Mouse (Mus musculus) gastrocnemius, postnatal 14 days (tissue): ENCODE data around the gene Gspt1. TPM values are rescaled to one million over a fixed set of nuclear protein-coding genes. Genes with fewer than 3 reads are reported as not detected.
A peak's percentile ranks its signal among the peaks of the same experiment; 100 is the strongest.

Experiments
- DNase-seq: peaks from one replicate; pipeline ENCODE4 v3.0.0; 2021; ENCODE audit warnings: mixed read lengths
- intact Hi-C: fragments of 180-260 bp; cut with DNase I; formaldehyde crosslinking; loops from one replicate; pipeline ENCODE4 v1.15.1; 2025; ENCODE audit warnings: low total_unique reads
- total RNA-seq, 2 experiments: library from RNA; stranded (reverse); gene quantifications; 2 replicates each; pipeline ENCODE4 v1.2.3; 2021

Gene Gspt1
- total RNA-seq, 2 experiments from 2014 or later, result 62.9 to 67.7 TPM

GRCm38 (mm10) chr16:11242401-11242800 lies 11.7 kb downstream of the Gspt1 start:
- intact Hi-C loops, result no loop called here
- DNase-seq, result no peak

- no peak for DNase-seq
- intact Hi-C loops, result no loop called here
Observed at GRCm38 (mm10) chr16:11217801-11218200, 36.3 kb downstream of the Gspt1 start.

DNA sequence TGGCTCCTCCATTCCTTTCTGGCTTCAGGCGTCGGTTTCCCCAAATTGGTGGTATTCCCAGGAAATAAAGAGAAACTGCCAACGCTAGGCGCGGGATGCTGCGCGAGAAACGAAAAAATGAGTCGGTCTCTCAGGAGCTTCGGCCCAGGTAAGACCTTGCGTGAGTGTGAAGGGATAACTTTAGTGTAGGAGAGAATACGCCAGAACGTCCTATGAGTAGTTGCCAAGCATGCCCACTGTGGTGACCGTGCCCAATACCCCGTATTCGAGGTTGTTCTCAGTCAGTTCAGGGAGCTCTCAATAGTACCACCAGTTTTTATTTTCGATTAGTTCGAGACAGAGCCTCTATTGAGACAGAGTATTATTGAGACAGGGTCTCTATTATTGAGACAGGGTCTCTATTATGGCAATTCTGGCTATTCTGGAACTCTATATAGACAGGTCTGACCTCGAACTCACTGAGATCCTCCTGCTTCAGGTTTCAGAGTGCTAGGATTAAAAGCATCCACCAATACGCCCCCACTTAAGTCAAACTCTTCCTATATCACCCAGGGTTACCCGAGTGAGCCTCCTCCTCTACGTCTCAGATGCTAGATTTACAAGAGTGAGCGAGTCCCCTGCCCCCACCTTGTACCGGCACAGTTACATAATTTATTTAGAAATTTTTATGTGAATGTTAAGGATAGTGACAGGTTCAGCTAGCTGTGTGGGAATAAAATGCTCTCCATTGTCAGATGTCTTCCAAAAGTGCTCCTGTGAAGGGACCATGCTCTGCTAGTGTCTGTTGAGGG lies 50.3 kb downstream of the Gspt1 start:
- DNase-seq, result no peak
- intact Hi-C loops, result no loop called here

DNA sequence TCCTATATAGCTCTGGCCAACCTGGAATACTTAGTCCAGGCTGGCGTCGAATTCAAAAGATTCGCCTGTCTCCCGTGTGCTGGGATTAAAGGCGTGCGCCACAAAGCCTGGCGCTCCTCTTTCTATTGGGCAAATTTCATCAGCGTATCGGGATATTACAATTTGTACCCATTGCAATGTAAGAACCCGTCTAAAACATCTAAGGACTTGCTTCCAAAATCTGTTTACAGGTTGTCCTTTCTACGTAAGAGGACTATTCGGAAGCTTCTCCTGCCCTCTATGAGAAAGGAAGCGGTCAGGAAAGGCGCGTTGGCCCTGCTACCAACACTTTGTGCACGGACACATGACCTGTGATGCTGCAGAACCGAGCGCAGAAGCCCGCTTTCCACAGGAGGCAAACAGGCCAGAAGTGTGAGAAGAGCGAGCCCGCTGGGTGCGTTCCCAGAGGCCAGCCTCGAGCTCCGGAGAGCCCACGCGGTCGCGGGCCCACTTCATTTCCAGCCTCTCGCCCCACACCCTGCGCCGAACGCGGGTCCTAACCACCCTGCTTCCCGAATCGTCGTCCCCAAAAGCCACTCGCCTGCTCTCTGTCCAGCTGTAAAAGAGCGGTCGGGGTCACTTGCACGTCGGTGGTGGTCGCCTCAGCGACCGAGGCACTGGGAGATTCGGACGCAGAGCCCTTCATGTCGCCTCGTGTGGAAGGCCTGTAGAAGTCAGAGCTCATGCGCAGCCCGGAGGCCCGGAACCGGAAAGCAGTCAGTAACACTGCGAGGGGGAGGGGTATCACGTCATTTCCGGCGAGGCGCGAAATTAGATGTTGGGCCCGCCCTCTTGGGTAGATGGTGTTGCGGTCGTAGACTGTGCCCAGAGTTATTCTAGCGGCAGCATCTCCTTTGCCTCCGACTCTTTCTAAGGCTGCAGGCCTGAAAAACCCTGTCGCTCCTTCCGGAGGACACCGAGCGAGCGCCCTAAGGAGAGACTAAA lies 51.3 kb downstream of the Gspt1 start, which contains the start of gene Rsl1d1:
Rsl1d1 (minus strand) TSS at position 761 of the 984 bp plus-strand sequence.
- peak; percentile 90 for DNase-seq
- intact Hi-C loops, result no loop called here

GRCm38 (mm10) chr16:11201740-11202394 lies 52.3 kb downstream of the Gspt1 start:
- DNase-seq, result no peak
- intact Hi-C loops, result no loop called here

DNA sequence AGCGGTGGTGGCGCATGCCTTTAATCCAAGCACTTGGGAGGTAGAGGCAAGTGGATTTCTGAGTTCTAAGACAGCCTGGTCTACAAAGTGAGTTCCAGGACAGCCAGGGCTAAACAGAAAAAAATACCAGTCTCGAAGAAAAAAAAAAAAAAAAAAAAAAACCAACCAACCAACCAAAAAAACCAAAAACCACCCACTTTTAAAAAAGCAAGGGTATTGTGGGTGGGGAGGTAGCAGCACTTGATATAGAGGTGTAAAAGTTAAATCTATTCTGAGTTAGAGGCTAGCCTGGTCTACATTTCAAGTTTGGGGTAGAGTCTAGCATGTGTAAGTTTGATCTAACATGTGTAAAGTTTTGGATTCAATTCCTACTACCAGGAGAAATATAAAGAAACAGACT lies 53.9 kb downstream of the Gspt1 start:
- intact Hi-C loops, result no loop called here
- DNase-seq, result no peak

- intact Hi-C loops, result no loop called here
Observed at GRCm38 (mm10) chr16:11198467-11198866, 55.7 kb downstream of the Gspt1 start.

GRCm38 (mm10) chr16:11197052-11197451 lies 57.1 kb downstream of the Gspt1 start:
- intact Hi-C loops, result no loop called here
- no peak for DNase-seq

More at GRCm38 (mm10) chr16:11198467-11198866, 55.7 kb downstream of the Gspt1 start:
- no peak for DNase-seq

- intact Hi-C loops, result no loop called here
- DNase-seq, result no peak
Observed at GRCm38 (mm10) chr16:11193231-11193630, 60.9 kb downstream of the Gspt1 start.

DNA sequence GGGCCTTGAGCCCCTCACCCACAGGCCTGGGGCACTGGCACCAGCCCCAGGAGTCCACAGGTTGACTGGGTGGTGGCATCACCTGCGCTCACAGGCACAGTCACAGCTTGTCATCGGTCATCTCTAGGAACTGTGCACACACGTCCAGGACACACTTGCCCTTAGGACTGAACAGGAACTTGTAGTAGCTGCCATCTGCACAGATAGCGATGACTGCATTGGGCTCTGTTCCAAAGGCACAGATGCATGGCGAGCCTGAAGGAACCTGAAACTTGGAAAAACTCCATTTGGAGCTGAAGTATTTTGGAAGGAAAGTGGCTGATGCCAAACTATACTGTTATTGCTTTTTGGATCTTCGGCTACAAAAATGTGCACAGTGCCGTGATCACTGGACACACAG lies 64.0 kb downstream of the Gspt1 start:
- intact Hi-C loops, result no loop called here
- no peak for DNase-seq

DNA sequence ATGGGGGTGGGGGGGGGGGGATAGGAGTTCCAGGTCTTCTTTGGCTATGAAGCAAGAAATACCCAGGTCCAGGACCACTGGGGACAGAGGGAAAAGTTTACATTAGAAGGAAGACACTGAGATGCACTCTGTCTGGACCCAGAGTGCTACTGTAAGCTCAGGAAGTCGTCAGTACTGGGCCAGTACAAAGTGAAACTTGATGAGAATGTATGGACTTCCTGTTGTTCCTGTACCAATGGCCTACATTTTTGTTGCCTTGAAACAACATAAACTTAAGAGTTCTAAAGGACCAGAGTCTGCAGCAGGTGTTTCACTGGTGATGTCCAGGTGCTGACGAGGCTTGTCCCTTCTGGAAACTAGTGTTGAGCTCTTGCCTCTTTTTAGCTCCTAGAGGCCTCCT lies 76.7 kb downstream of the Gspt1 start:
- intact Hi-C loops, result loop anchor here (10.0 kb wide), 1 partner anchor 143 kb away; no protein-coding TSS in a partner anchor
- DNase-seq, result no peak

DNA sequence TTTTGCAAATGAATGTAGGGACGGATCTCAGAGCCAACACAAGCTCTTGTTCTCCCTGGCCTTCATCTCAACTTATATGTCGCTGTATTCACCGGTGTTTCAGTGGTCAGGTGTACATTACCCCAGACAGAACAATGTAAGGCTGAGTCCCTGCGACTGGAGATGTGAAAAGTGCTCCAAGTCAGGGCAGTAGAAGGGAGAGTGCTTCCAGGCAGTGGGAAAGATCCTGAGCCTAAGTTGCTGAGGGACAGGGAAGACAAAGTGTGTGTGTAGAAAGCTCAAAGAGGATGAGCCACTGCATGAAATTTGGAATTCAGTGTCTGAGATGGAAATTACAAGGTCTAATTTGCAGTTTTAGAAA lies 77.3 kb downstream of the Gspt1 start:
- no peak for DNase-seq
- intact Hi-C loops, result loop anchor here (10.0 kb wide), 1 partner anchor 142 kb away; no protein-coding TSS in a partner anchor

GRCm38 (mm10) chr16:11176208-11176883 lies 77.8 kb downstream of the Gspt1 start, which contains the start of gene Zc3h7a:
TSS of gene Zc3h7a (minus strand) at chr16:11176393.
- DNase-seq, result peak; percentile 93
- intact Hi-C loops, result loop anchor here (10.0 kb wide), 1 partner anchor 142 kb away; no protein-coding TSS in a partner anchor

GRCm38 (mm10) chr16:11175489-11176207 lies 78.5 kb downstream of the Gspt1 start:
- intact Hi-C loops, result loop anchor here (10.0 kb wide), 1 partner anchor 141 kb away; no protein-coding TSS in a partner anchor
- DNase-seq, result peak; percentile 63

GRCm38 (mm10) chr16:11175100-11175488 lies 79.0 kb downstream of the Gspt1 start:
- DNase-seq, result no peak
- intact Hi-C loops, result loop anchor here (10.0 kb wide), 1 partner anchor 140 kb away; no protein-coding TSS in a partner anchor

DNA sequence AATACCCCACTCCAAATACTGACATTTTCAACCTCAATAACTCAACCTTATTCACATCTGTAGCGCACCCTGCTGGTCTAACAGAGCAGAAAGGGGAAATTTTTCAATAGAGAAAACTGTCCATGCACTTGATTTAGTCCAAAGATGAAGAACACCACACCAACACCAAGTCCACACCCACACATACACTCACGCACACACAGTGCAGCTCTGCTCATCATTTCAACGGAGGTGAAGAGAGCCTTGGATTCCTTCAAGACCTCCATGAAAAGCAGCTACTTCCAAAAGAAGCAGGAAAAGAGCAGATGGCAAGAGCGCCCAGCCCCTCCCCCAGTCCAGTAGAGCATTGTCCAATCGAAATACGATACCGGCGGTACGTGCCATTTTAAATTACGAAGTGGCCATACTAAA lies 79.4 kb downstream of the Gspt1 start:
- intact Hi-C loops, result loop anchor here (10.0 kb wide), 1 partner anchor 140 kb away; no protein-coding TSS in a partner anchor
- DNase-seq, result peak; percentile 43

- intact Hi-C loops, result loop anchor here (10.0 kb wide), 1 partner anchor 137 kb away; no protein-coding TSS in a partner anchor
- DNase-seq, result no peak
Observed at GRCm38 (mm10) chr16:11171679-11172078, 82.4 kb downstream of the Gspt1 start.
